Mouse (Mus musculus) megakaryocyte, embryonic 14.5 days (primary cell): ENCODE measurements around the gene Selenow. TPM values are rescaled to one million over a fixed set of nuclear protein-coding genes. Genes with fewer than 3 reads are reported as not detected.
"Not testable (repeated sequence)": the region's sequence is repeated elsewhere in the genome, so short reads cannot be mapped to it uniquely, and the experiment has no call there.

Experiments used
- H3K27me3 ChIP-seq: replicated peaks from 2 replicates; pipeline ENCODE3; 2012; ENCODE audit warnings: inconsistent platforms
- H3K36me3 ChIP-seq: replicated peaks from 2 replicates; pipeline ENCODE3; 2012; ENCODE audit warnings: low read length, inconsistent platforms, mixed read lengths
- H3K4me1 ChIP-seq: 2 replicates; pipeline ENCODE4 v1.6.1; 2012; ENCODE audit warnings: inconsistent platforms
- H3K4me3 ChIP-seq: replicated peaks from 2 replicates; pipeline ENCODE3; 2012; ENCODE audit warnings: moderate library complexity, mild to moderate bottlenecking, inconsistent platforms
- H3K9me3 ChIP-seq: 2 replicates; pipeline ENCODE4 v1.6.1; 2012; ENCODE audit warnings: inconsistent platforms
- FLI1 ChIP-seq: IDR thresholded peaks from 2 replicates; pipeline ENCODE4 v1.6.1; 2012; ENCODE audit warnings: low read length, inconsistent platforms, mixed read lengths
- GATA1 ChIP-seq: IDR thresholded peaks from 3 replicates; pipeline ENCODE4 v1.6.1; 2012; ENCODE audit warnings: mixed read lengths, low read length, inconsistent platforms, borderline replicate concordance
- polyA plus RNA-seq: library from polyadenylated mRNA; stranded (reverse); fragments of >175 nt; gene quantifications from 2 replicates; pipeline ENCODE4 v1.2.3, GENCODE M21; 2012; ENCODE audit warnings: low replicate concordance; ENCODE audit not compliant: insufficient read depth

Selenow gene
- polyA plus RNA-seq, 1 experiment: 1,066 TPM

DNA sequence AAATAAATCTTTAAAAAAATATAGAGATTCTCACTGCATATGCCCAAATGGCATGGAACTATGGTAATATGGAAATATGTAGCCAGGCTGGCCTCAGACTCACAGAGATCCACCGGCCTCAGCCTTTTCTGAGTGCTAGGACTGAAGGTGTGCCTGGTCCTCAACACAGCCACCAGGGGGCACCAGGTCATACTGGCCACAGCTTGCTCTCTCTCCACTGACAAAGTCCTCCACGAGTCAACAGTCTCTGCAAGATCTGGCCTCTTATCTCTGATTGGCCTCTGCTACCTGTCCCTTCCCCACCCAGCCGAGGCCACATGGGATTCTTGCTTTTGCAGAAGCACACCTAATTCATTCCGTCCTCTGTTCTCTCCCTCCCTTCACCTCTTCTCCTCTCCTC lies 7.7 kb upstream of the Selenow start:
- no peaks in the 10 kb centered on the region for H3K9me3 ChIP-seq
- peak overlapping the region; percentile 7 for H3K4me3 ChIP-seq
- H3K4me1 ChIP-seq: peaks cover 29% of the 10 kb centered on the region
- peaks cover 3% of the 10 kb centered on the region for H3K36me3 ChIP-seq
- H3K27me3 ChIP-seq: peaks cover 2% of the 10 kb centered on the region
- TF ChIP-seq GATA1 (no peak), FLI1 (no peak)

DNA sequence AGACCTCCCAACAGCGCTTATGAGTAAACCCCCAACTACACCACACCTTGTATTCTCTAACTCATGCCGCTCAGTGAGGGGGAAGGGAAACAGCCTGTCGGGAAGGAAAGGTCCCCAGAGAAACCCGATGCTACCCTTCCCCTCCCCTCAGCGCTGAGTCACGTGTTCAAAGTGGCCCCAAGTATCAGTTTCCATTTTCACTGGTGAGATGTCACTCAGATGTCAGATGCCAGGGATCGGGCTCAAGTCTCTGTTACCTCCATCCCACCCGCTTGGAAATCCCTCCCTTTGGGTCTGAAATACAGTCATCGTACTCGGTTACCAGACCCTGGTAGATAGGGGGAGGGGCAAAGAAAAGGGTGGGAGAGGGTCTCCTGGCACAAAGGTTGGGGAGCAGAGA lies 406 bp downstream of the Selenow start:
- Histone ChIP-seq H3K36me3 (peaks cover 38% of the 10 kb centered on the region), H3K27me3 (peaks cover 2% of the 10 kb centered on the region), H3K4me3 (peak overlapping the region; percentile 97), H3K4me1 (peaks cover 43% of the 10 kb centered on the region), H3K9me3 (no peaks in the 10 kb centered on the region)
- TF ChIP-seq GATA1 (no peak), FLI1 (no peak)

- peaks cover 46% of the 10 kb centered on the region for H3K36me3 ChIP-seq
- TF ChIP-seq GATA1 (no peak), FLI1 (no peak)
- H3K4me1 ChIP-seq: peaks cover 43% of the 10 kb centered on the region
- no peaks in the 10 kb centered on the region for H3K9me3 ChIP-seq
- H3K4me3 ChIP-seq: peak overlapping the region; percentile 97
- peaks cover 2% of the 10 kb centered on the region for H3K27me3 ChIP-seq
These were observed 1.5 kb downstream of the Selenow start for GRCm38 (mm10) chr7:15920645-15921190.

DNA sequence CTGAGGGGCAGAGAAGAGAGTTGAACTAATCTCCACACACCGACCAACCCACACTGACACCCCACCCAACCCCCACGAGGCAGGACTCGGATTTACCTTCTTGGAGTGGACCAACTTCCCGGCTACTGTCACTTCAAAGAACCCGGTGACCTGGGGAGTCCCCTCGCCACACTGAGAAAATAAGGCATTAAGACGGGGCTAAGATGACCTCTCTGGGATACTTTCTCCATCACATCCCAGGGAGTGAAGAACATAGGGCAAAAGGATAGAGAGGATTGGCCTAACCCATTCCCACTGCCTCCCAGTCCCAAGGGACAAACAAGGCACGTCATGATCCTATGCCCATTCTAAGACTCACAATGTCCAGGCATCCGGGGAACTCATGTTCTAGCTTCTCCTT lies 2.3 kb downstream of the Selenow start:
- no peaks in the 10 kb centered on the region for H3K9me3 ChIP-seq
- no peaks in the 10 kb centered on the region for H3K27me3 ChIP-seq
- H3K4me1 ChIP-seq: peaks cover 43% of the 10 kb centered on the region
- TF ChIP-seq FLI1: no peak
- no peak for TF ChIP-seq GATA1
- H3K4me3 ChIP-seq: peak overlapping the region; percentile 57
- H3K36me3 ChIP-seq: peaks cover 47% of the 10 kb centered on the region

GRCm38 (mm10) chr7:15918371-15918770 lies 3.8 kb downstream of the Selenow start:
- TF ChIP-seq GATA1 (no peak), FLI1 (no peak)
- Histone ChIP-seq H3K27me3 (no peaks in the 10 kb centered on the region), H3K4me1 (peaks cover 47% of the 10 kb centered on the region), H3K9me3 (no peaks in the 10 kb centered on the region), H3K4me3 (no peak overlapping the region), H3K36me3 (peaks cover 49% of the 10 kb centered on the region)

GRCm38 (mm10) chr7:15916996-15917395 lies 5.2 kb downstream of the Selenow start:
- H3K4me1 ChIP-seq: peaks cover 42% of the 10 kb centered on the region
- peaks cover 49% of the 10 kb centered on the region for H3K36me3 ChIP-seq
- no peak overlapping the region for H3K4me3 ChIP-seq
- no peaks in the 10 kb centered on the region for H3K9me3 ChIP-seq
- no peaks in the 10 kb centered on the region for H3K27me3 ChIP-seq
- no peak for TF ChIP-seq GATA1
- no peak for TF ChIP-seq FLI1

GRCm38 (mm10) chr7:15916134-15916723 lies 6.0 kb downstream of the Selenow start:
- Histone ChIP-seq H3K4me3 (no peak overlapping the region), H3K36me3 (peaks cover 49% of the 10 kb centered on the region), H3K9me3 (no peaks in the 10 kb centered on the region), H3K27me3 (no peaks in the 10 kb centered on the region), H3K4me1 (peaks cover 35% of the 10 kb centered on the region)
- TF ChIP-seq FLI1 (no peak), GATA1 (no peak)

DNA sequence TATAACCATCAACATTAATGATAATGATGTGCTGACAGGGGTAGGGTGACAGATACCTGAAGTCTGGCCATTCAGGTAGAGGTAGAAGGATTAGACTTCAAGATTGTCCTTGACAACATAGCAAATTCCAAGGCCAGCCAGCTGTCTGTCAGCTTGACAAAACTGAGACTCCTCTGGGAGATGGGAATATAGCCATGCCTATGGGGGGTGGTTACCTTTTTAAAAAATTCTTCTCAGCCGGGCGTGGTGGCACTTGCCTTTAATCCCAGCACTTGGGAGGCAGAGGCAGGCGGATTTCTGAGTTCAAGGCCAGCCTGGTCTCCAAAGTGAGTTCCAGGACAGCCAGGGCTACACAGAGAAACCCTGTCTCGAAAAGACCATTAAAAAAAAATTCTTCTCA lies 6.5 kb downstream of the Selenow start:
- not testable (repeated sequence) for H3K9me3 ChIP-seq, H3K4me3 ChIP-seq, H3K27me3 ChIP-seq
- peaks cover 45% of the 10 kb centered on the region for H3K36me3 ChIP-seq
- H3K4me1 ChIP-seq: peaks cover 30% of the 10 kb centered on the region

GRCm38 (mm10) chr7:15914751-15915150 lies 7.5 kb downstream of the Selenow start:
- Histone ChIP-seq H3K36me3 (peaks cover 35% of the 10 kb centered on the region), H3K4me1 (peaks cover 21% of the 10 kb centered on the region), H3K27me3 (peaks cover 2% of the 10 kb centered on the region), H3K9me3 (no peaks in the 10 kb centered on the region), H3K4me3 (no peak overlapping the region)
- no peak for TF ChIP-seq GATA1
- TF ChIP-seq FLI1: no peak

DNA sequence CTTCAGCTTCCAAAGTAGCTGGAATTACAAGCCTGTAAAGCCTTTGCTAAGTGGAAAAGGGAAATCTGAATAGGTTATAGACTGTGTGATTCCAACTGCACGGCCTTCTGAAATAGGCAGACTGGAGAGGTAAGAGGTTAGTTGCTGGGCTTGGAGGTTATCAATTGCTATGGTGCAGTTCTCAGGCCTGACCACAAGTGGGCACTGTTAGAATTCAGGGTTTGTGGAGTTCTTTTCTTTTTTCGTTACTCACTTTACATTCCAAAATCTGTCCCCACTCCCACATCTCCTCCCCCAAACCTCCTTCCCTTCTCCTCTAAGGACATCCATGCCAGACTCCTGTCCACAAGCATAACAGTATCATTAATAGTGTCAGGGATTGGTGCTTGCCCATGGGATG lies 8.0 kb downstream of the Selenow start:
- peaks cover 30% of the 10 kb centered on the region for H3K36me3 ChIP-seq
- peaks cover 16% of the 10 kb centered on the region for H3K4me1 ChIP-seq
- H3K27me3 ChIP-seq: peaks cover 2% of the 10 kb centered on the region
- H3K4me3 ChIP-seq: no peak overlapping the region
- H3K9me3 ChIP-seq: no peaks in the 10 kb centered on the region
- TF ChIP-seq FLI1 (no peak), GATA1 (no peak)
